Mouse (Mus musculus) layer of hippocampus, postnatal 14 days (tissue): Measurements from ENCODE around the gene Cyp46a1. TPM values are rescaled to one million over a fixed set of nuclear protein-coding genes. Genes with fewer than 3 reads are reported as not detected.

Source experiments
- DNase-seq, 2 experiments: peaks; one replicate each; pipeline ENCODE4 v3.0.0; 2021 to 2022; ENCODE audit warnings: low spot score in 2 of 2, mixed read lengths in 1 of 2
- long read RNA-seq, 2 experiments: library from polyadenylated mRNA; stranded (forward); transcript quantifications; one replicate each; pipeline ENCODE4 v2.0.0; 2021
- total RNA-seq, 2 experiments: library from RNA; stranded (reverse); gene quantifications; 2 replicates each; pipeline ENCODE4 v1.2.3; 2021

The Cyp46a1 gene
- total RNA-seq = 100 to 1,000 TPM; 122 to 136 TPM
- long read RNA-seq, experiment 1, transcript Cyp46a1-201 (15 exons, 2,118 nt) = major isoform, 206 of 256 reads
- long read RNA-seq, experiment 1, partial matches to known transcripts = 18 of 256 reads
- long read RNA-seq, experiment 1, other reads (novel, unspliced or antisense) = 32 of 256 reads
- long read RNA-seq, experiment 2, transcript Cyp46a1-201 (15 exons, 2,118 nt) = major isoform, 208 of 259 reads
- long read RNA-seq, experiment 2, partial matches to known transcripts = 30 of 259 reads
- long read RNA-seq, experiment 2, other reads (novel, unspliced or antisense) = 21 of 259 reads

- peak; percentile 99 to 100 for DNase-seq
These were observed at the start of gene Cyp46a1 for GRCm38 (mm10) chr12:108333895-108334445. Cyp46a1 (plus strand) TSS chr12:108334381.

DNA sequence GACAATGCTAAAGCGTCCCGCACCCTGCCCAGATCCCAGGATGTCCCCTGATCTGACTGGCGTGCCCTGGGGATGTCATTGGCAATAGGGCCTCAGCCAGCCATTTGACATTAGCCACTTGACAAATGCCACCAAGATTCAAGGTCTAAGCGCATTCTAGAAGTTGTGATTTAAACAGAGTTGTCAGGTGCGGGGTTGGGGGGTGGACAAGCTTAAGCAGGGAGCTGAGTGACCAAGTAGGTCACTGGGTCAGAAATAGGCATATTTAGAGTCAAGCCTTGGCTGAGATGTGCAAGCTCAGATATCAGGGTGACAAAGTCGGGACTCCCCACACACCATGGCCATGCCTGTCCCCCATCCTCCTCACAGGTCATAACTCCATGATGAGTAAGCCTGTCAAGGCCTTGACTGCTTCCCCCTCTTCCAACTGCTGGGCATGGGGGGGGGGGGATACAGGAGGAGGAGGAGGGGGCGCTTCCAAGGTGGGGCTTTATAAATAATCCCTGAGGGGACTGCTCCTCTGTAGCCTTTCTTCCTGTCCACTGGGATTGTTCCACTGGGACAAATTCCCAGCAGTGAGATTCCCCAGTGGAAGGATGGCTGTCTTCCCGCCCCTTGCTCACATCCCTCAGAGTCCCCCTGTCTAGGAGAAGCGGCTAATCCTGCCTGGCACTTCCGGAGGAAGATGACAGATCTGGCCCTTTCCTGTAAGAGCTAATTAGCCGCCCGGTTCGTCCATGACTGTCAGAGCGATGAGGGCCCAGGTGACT lies 49.5 kb upstream of the Cyp46a1 start:
- no peak for DNase-seq

DNA sequence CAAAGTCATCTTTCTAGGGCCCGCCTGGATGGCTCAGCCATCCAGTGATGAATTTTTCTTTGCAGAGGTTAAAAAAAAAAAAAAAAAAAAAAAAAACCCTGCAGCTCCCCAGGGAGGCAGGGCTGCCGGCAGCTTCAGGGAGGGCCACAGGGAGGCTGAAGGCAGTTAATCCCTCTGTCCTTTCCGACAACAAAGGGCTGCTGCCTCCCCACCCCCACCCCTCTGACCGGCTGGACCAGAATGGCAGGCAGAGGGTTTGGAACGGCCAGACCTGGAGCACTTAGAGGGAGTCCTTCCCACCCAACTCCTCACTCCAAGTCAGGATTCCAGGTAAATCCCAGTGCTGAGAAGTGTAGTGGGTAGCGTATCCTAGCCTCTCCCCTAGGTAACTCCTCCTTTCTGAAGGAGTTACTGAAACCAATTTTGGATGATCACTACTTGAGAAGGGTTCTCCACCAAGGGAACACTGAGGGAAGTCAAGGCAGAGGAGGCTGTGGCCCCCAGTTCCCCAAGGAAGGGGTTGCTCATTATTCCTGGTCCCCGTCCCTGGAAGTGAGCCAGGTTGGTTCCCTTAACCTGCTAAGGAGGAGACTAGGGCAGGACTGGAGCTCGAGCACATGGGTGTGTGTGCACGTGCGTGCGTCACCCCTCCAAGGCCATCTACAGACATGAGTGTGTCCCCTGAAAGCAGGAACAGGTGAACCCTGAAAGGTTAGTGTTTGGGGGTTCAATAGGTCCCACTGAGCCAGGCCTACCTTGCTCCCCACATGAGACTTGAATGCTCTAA lies 48.8 kb upstream of the Cyp46a1 start:
- no peak for DNase-seq

DNA sequence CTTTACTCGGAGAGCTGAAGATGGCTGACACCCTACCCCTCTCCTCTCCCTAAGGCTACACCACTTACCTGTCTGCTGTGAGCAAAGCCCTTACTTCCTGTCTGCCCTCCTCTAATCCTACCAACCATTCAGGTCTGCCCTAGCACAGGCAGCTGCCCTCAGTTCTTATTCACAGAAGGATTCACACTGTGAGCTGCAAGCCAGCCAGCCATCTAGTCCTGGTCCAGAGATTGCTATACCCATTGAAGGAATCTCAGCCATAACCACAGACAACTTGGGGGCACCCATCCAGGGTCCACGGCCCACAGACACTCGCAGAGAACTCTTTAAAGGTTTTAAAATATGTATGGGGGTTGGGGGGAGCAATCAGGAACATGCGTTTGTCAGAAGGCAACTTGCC lies 47.8 kb upstream of the Cyp46a1 start:
- DNase-seq = no peak

DNA sequence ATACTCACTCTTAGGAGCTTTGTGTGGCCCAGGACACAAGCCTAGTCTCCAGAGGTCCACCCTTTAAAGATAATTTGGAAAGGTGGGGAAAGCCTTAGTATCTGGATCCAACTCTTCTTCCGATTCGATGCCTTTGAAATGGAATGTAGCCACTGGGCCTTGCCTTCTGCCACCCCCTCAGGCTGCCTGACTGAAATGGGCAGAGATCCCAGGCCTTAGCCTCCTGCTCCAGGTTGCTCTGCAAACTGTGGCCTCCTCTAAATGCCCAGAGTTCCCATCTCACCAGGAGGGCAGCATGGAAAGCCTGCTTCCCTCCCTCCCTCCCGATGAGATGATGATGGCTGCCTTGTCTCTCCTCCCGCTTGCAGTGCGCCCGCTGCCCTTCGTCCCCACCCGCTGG lies 47.2 kb upstream of the Cyp46a1 start:
- DNase-seq = no peak

DNA sequence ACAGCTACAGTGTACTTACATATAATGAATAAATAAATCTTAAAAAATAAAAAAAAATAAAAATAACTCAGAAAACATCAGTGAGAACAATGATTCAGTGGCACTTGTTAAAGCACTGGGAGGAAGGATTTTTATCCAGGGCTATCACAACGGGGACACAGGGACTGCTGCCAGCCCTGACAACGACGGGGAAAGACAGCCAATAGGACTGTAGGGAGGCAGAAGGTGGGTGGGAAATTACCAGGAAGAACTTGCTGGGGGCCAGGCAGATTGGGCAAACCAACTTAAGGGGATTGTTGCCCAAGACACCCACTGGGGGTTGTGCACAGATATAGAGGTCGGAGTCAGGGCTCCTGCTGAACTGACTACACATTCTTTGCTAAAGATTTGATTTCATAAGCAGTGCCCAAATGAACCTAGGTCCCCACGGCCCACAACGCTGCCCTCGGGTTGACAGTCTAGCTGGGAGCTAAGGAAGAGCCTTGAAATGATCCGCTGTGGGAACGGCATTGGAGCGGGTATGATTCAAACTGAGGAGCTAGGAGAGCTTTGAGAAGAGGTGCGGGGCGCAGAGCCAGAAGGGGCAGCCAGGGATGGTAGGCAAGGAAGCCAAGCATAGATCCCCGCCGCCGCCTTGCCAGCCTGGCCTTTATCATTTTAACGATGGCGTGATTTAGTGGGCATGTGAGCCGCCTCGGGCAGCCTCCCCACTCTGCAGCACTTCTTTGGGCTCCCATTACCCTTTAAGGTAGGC lies 45.9 kb upstream of the Cyp46a1 start:
- no peak for DNase-seq

- DNase-seq = no peak
These were observed 41.8 kb upstream of the Cyp46a1 start for GRCm38 (mm10) chr12:108292419-108292818.

- DNase-seq = no peak
These were observed 41.2 kb upstream of the Cyp46a1 start for GRCm38 (mm10) chr12:108292957-108293356.

- no peak for DNase-seq
These were observed 39.6 kb upstream of the Cyp46a1 start for GRCm38 (mm10) chr12:108294620-108295019.

- no peak for DNase-seq
These were observed 37.1 kb upstream of the Cyp46a1 start for GRCm38 (mm10) chr12:108297033-108297432.

DNA sequence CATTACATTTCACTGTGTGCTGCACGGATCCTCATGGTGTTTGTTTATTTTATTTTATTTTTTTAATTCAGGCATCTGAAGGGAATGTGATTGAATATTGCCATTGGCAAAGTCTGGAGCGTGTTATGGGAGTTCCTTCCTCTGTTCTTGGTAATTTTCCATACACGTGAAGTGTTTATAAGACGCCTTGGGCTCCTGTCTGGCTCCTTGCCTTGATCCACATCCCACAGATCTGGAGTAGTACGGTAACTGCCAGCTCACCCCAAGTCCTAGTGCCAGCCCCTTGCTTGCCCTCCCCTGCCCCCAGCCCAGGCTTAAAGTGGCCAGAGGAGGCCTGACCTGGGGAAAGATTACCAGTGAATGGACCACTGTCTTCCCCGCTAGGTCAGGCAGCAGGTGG lies 33.2 kb upstream of the Cyp46a1 start:
- DNase-seq = no peak

DNA sequence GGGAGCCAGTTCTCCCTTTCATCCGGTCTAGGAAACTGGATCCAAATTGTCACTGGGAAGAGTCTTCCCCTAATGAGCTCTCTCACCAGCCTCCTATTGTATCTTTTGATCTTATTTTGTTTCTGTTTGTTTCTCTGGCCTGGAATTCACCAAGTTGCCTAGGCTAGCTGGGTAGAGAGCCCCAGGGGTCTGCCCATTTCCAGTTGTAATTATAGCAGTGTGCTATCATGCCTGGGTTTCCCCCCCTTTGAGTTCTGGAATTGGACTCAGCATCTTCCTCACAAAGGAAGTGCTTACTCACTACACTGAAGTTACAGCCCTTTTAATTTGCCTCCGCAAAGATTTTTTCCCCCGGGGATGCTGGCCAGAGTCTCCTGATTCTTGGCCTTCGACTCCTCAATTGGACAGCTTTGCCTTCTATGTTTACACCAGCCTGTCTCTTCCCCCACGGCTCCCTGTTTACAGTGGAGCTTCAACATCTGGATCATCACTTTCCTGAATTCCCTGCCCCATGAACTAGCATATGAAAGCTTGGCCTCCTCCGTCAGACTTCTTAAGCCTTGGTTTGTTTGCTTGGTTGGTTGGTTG lies 30.3 kb upstream of the Cyp46a1 start:
- DNase-seq = no peak

DNA sequence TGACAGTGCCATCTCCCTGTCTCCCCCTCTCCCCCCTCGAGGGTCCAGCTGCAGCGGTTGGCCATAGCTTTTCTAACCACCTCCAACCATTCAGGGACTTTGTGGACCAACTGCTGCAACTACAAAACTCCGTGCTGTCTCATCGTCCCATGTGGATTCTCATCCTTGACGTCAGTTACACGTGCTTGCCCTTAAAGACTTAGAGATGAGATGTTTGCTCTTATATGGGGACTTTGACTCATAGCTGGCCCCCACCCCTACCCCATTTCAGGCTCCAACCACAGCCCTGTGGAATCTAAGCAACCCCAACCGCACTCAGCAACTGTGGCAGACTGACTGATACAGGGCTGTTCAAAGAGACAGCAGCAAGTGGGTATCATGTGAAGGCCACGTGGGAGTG lies 29.0 kb upstream of the Cyp46a1 start:
- no peak for DNase-seq

GRCm38 (mm10) chr12:108305812-108306794 lies 28.1 kb upstream of the Cyp46a1 start, which contains the start of gene Hhipl1:
Hhipl1 (plus strand) TSS chr12:108306270.
- no peak for DNase-seq

DNA sequence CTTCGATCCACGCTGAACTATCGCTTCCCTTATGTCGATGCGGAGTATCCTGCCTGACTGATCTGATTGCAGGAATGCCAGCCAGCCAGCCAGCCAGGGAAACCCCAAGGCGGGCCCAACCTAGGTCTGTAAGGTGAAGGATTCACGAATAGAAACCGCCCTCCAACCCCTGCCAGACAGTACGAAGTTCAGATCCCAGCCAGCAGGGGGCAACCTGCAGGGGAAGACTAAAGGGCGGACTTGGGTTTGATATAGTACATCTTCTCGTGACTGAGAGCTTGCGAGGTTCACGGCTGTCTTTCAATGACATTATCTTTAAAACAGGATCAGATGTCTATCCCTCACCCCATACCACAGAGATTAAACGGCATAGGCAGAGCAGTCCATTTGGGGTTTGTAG lies 26.6 kb upstream of the Cyp46a1 start:
- no peak for DNase-seq

GRCm38 (mm10) chr12:108308363-108308856 lies 25.8 kb upstream of the Cyp46a1 start:
- DNase-seq = no peak

DNA sequence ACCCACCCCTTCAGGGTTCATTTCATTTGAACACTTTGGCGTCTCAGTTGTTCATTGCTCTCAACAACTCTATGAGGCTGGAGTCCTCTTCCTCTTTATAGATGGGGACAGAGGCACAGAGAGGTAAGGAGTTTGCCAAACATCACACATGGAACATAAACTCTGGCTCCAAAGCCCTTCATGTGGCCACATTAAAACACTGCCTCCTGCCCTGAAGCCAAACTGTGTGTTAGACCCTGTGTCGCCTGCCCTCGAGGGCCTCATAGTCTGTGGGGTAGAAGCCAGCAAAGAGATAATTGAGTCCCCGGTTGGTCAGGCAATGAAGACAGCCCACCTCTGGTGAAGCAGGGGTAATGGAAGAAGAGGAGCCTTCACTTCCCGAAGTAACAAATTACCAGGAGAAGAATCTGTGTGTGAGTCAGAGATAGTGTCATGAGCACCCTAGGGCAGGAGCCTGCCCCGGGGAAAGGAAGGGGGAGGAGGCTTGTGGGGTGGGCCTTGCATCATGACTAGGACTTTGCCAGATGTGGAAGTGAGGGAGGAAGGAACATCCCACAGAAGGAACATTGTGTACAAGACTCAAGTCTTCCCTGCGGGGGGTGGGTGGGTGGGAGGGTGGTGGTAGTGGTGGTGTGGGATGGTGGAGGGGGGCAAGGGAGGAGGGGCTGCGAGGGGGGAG lies 24.9 kb upstream of the Cyp46a1 start:
- DNase-seq = no peak

GRCm38 (mm10) chr12:108310041-108310440 lies 24.1 kb upstream of the Cyp46a1 start:
- DNase-seq = no peak
